Mouse (Mus musculus) B cell, adult 2 months (primary cell): ENCODE measurements around the gene Kmt2e.
A peak's percentile ranks its signal among the peaks of the same experiment; 100 is the strongest.

Experiments
- DNase-seq, 2 experiments: peaks; one replicate each; pipeline ENCODE4 v3.0.0; 2022

Kmt2e gene

GRCm38 (mm10) chr5:23434598-23435481, 599 bp downstream of the Kmt2e start:
- peak; percentile 59 to 64 for DNase-seq

DNA sequence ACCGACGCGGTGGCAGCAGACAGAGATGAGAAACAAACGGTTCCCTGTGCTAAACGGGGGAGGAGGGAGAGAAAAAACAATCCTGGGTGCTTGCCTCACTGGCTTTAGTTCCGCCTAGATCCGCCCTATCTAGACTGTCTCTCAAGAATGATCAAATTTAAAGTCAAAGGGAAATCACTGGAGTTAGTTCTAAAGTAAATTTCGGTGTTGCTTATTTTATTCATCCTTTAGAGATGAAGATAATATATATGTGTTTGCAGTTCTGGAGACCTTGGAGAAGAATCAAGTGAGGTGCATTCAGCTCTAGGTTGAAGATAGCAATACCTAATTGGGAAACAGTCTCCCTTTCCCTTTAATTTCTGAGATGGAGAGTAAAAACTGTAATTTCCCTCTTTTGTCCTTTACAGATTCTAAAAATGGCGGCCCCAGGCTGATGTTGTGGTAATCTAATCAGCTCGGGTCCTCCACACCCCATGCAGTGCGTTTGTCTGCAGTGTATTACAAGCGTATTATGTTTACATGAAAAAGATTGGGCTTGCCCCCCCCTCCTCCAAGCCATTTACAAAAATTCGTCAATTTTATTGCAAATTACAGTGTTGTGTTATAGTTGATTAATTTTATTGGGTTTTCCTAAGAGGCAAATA, 1.4 kb downstream of the Kmt2e start:
- peak; percentile 41 for DNase-seq

DNA sequence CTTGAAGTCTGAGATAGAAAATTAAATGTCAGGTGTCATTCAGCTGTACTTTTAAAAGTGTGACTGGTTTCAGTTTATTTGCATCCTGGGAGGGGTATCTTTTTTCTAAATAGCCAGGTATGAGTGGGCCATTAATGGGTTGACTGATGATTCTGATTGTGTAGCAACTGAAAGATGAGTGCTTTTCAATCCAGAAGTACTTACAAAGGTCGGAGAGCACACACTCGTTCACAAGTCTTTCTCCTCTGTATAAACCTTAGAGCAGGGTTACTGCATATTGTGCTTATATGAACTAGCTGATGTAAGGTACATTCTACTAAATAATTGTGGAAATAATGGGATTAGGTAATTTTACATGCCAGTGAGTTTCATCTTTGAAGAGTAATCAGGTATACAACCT, 2.5 kb downstream of the Kmt2e start:
- DNase-seq: no peak

DNA sequence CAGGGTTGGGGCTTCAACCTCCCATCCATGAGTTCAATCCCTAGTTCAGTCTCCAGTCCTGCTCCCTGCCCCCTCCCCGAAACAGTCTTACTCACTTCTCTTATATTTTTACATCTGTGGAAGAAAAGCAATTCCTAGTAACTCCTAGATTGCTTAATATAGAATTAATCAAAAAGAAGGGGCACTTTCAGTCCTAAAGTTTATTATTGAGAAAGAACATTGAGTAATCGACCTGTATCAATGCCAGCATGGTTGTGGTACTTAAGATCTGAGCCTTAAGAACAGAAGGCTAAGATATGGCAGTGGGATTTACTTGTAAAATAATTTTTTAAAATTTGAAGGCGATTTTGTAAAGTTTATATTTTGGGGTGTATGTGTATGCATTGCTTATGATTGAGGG, 5.6 kb downstream of the Kmt2e start:
- no peak for DNase-seq

DNA sequence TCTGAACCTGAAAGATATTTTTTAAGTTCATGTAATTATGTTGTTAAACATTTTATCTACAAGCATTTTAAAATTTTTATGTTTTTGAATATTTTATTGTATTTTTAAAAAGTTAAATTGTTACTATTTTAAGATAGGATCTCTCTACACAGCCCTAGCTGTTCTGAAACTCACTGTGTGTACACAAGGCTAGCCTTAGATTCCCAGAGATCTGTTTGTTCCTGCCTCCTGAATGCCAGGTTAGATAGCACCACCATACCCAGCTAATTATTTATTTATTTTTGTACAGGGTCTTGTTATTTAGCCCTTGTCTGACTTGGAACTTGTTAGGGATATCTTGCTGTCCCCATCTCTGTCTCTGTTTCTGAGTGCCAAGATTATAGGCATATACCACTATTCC, 6.3 kb downstream of the Kmt2e start:
- DNase-seq: no peak

DNA sequence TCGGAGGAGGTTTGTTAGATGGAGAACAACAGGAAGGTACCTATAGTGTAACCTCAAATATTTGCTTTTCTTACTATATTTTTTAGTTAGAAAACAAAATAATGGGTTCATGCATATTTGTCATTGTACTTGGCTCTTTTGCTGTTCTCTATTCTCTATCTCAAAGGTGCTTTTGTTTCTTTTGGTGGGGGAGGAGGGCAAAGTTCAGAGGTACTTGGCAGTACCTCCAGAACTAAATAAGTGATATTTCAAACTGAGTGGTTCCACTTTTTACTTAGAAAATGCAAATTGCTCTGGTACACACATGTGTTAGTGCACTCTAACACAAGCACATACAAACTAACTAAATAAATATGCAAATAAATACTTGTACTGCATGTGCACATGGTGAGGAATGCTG, 7.7 kb downstream of the Kmt2e start:
- DNase-seq: no peak

DNA sequence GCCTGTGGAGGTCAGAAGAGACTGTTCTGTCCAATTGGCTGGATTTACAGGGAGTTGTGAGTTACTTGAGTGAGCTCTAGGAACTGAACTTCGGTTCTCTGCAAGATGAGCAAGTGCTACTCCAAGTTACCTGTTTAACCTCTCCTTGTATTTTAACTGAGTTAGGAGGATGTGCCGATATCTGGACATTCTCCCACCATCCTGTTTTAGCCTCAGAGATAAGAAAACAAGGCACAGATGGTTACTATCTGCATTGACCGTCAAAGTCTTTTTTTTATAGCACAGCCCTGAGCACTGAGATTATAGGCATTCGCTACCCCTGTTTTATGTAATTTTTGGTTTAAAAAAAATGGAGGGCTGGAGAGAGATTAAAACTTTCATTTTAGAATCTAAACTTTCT, 10.2 kb downstream of the Kmt2e start:
- DNase-seq: no peak

DNA sequence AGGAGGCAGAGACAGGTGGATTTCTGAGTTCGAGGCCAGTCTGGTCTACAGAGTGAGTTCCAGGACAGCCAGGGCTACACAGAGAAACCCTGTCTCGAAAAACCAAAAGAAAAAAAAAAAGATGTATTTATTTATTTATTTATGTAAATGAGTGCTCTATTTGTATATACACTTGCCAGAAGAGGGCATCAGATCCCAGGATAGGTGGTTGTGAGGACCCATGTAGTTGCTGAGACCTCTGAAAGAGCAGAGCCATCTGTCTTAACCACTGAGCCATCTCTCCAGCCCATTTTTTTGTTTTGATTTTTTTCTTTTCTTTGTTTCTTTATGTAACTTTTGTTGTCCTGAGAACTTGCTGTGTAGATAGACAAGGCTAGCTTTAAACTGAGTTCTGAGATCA, 19.3 kb downstream of the Kmt2e start:
- DNase-seq: peak in 1 of 2 experiments; percentile 37

- DNase-seq: no peak
These were observed 27.4 kb downstream of the Kmt2e start for GRCm38 (mm10) chr5:23461688-23462087.

DNA sequence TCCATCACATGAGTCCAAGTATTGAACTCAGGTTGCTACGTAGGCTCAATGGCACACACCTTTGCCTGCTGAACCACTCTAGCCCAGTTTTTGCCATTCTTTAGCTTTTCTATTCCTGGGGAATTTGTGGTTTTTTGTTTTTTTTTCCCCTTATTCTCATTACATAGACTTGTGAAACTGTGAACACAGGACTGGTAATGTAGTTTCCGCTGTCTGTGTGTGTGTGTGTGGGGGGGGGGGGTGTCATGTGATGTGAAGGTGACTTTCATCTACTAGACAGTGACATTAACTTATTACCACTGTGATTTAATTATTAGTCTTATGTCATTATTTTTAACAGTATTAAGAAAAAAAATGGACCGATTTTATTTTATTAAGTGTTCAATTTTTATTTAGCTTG, 30.0 kb downstream of the Kmt2e start:
- DNase-seq: no peak

DNA sequence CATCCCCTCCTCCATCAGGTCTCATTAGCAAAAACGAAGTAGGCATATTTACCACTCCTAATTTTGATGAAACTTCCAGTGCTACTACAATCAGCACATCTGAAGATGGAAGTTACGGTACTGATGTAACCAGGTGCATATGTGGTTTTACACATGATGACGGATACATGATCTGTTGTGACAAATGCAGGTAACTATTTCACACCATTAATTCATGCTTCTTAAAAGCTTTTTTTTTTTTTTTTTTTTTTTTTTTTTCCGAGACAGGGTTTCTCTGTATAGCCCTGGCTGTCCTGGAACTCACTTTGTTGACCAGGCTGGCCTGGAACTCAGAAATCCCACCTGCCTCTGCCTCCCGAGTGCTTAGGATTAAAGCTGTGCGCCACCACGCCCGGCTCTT, 30.5 kb downstream of the Kmt2e start:
- no peak for DNase-seq

- DNase-seq: no peak
These were observed 32.3 kb downstream of the Kmt2e start for GRCm38 (mm10) chr5:23466546-23466945.

- peak; percentile 36 to 49 for DNase-seq
These were observed 39.0 kb downstream of the Kmt2e start for GRCm38 (mm10) chr5:23473098-23473873.

- no peak for DNase-seq
These were observed 49.6 kb downstream of the Kmt2e start for GRCm38 (mm10) chr5:23483811-23484210.

GRCm38 (mm10) chr5:23489231-23489630, 55.0 kb downstream of the Kmt2e start:
- no peak for DNase-seq

DNA sequence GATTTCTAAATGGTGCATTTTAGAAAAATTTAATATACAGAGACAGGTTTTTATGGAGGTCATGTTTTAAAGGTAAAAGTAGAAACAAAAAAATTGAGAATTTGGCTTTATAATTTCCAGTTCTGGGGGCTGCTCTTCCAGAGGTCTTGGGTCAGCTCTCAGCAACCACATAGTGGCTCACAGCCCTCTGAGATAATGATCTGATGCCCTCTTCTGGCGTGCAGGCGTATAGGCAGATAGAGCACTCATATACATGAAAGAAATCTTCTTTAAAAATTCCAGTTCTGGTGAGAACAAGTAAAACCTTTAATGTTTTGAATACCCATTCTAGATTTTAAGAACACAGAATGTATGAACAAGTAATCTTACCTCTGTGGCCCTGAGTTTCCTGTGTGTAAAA, 56.6 kb downstream of the Kmt2e start:
- DNase-seq: peak; percentile 30 to 36

- DNase-seq: no peak
These were observed 62.2 kb downstream of the Kmt2e start for GRCm38 (mm10) chr5:23496396-23496795.

- DNase-seq: no peak
These were observed 62.7 kb downstream of the Kmt2e start for GRCm38 (mm10) chr5:23496933-23497332.

DNA sequence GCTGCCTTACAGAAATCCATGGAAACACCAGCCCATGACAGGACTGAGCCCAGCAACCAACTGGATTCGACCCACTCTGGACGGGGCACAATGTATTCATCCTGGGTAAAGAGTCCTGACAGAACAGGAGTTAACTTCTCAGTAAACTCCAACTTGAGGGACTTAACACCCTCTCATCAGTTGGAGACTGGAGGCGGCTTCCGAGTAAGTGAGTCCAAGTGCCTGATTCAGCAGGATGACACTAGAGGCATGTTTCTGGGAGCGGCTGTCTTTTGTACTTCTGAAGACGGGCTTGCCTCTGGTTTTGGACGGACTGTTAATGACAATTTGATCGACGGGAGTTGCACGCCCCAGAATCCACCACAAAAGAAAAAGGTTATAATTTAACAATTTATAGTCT, 63.7 kb downstream of the Kmt2e start:
- DNase-seq: no peak

GRCm38 (mm10) chr5:23499257-23499656, 65.0 kb downstream of the Kmt2e start:
- no peak for DNase-seq

DNA sequence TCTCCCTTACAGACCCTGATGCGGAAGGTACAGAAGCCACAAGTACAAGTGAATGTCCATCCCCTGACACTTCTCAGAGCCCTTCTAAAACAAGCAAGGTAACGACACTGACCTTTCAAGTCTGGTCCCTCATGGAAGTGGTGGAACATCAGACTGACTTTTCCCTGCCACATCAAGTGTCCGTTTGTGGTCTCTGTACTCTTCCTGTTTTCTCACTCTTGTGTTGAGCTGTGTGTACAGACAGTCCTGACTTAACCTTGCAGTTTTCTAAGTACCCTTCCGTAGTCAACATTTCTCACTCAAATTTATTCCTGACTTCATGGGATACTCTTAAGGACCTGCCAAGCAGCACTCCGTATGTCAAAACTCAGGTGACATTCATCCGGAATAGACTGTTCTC, 66.5 kb downstream of the Kmt2e start:
- no peak for DNase-seq

DNA sequence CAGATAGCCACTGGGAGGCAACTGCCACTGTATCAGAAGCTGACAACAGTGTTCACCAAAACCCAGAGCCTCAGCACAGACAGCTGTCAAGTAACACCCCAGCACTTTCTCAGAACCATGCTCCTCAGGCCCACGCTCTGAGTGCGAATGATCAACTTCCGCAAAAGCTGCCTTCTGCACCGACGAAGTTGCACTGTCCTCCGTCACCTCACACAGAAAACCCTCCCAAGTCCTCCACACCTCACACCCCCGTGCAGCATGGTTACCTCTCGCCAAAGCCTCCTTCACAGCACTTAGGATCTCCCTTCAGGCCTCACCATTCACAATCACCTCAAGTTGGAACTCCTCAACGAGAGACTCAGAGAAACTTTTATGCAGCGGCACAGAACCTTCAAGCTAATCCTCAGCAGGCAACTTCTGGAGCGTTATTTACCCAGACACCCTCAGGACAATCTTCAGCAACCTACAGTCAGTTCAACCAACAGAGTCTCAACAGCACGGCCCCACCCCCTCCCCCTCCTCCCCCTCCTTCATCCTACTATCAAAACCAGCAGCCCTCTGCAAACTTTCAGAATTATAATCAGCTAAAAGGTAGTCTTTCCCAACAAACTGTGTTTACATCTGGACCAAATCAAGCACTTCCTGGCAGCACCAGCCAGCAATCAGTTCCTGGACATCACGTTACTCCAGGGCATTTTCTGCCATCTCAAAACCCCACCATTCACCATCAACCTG, 67.5 kb downstream of the Kmt2e start:
- DNase-seq: no peak
